Mouse (Mus musculus): ENCODE data around the gene Sh3d21.
"Not testable (repeated sequence)": the region's sequence is repeated elsewhere in the genome, so short reads cannot be mapped to it uniquely, and the experiment has no call there.

Sh3d21 gene

GRCm38 (mm10) chr4:126163067-126163659, at the start of gene Sh3d21:
Gene Sh3d21 (minus strand): TSS chr4:126163491.
- no peak for DNase-seq (ENCODE audit: low spot score)

- no peak for DNase-seq (ENCODE audit: low spot score)
Observed at GRCm38 (mm10) chr4:126207081-126207480, 43.8 kb upstream of the Sh3d21 start.

- DNase-seq (ENCODE audit: low spot score): no peak
Observed at GRCm38 (mm10) chr4:126205386-126205785, 42.1 kb upstream of the Sh3d21 start.

- DNase-seq (ENCODE audit: low spot score): no peak
Observed at GRCm38 (mm10) chr4:126204661-126205230, 41.5 kb upstream of the Sh3d21 start.

GRCm38 (mm10) chr4:126204016-126204415, 40.7 kb upstream of the Sh3d21 start:
- no peak for DNase-seq (ENCODE audit: low spot score)

- no peak for DNase-seq (ENCODE audit: low spot score)
Observed at GRCm38 (mm10) chr4:126203336-126203895, 40.1 kb upstream of the Sh3d21 start.

GRCm38 (mm10) chr4:126202303-126203181, 39.3 kb upstream of the Sh3d21 start, which contains the start of gene Thrap3:
Gene Thrap3 (minus strand): TSS chr4:126202760.
- DNase-seq (ENCODE audit: low spot score): peak; percentile 96

GRCm38 (mm10) chr4:126201514-126202302, 38.4 kb upstream of the Sh3d21 start:
- DNase-seq (ENCODE audit: low spot score): no peak

- no peak for DNase-seq (ENCODE audit: low spot score)
Observed at GRCm38 (mm10) chr4:126200656-126201055, 37.4 kb upstream of the Sh3d21 start.

GRCm38 (mm10) chr4:126200036-126200435, 36.7 kb upstream of the Sh3d21 start:
- DNase-seq (ENCODE audit: low spot score): no peak

GRCm38 (mm10) chr4:126199556-126199955, 36.3 kb upstream of the Sh3d21 start:
- DNase-seq (ENCODE audit: low spot score): no peak

GRCm38 (mm10) chr4:126197485-126197884, 34.2 kb upstream of the Sh3d21 start:
- DNase-seq (ENCODE audit: low spot score): no peak

GRCm38 (mm10) chr4:126194916-126195315, 31.6 kb upstream of the Sh3d21 start:
- no peak for DNase-seq (ENCODE audit: low spot score)

- DNase-seq (ENCODE audit: low spot score): no peak
Observed at GRCm38 (mm10) chr4:126194216-126194615, 30.9 kb upstream of the Sh3d21 start.

GRCm38 (mm10) chr4:126190636-126191035, 27.3 kb upstream of the Sh3d21 start:
- no peak for DNase-seq (ENCODE audit: low spot score)

GRCm38 (mm10) chr4:126187096-126187495, 23.8 kb upstream of the Sh3d21 start:
- no peak for DNase-seq (ENCODE audit: low spot score)

- DNase-seq (ENCODE audit: low spot score): no peak
Observed at GRCm38 (mm10) chr4:126183034-126183433, 19.7 kb upstream of the Sh3d21 start.

GRCm38 (mm10) chr4:126181170-126181957, 18.1 kb upstream of the Sh3d21 start:
- DNase-seq (ENCODE audit: low spot score): no peak

- DNase-seq (ENCODE audit: low spot score): not testable (repeated sequence)
Observed at GRCm38 (mm10) chr4:126175980-126176379, 12.7 kb upstream of the Sh3d21 start.

- DNase-seq (ENCODE audit: low spot score): no peak
Observed at GRCm38 (mm10) chr4:126173800-126174199, 10.5 kb upstream of the Sh3d21 start.

GRCm38 (mm10) chr4:126170737-126171136, 7.4 kb upstream of the Sh3d21 start:
- not testable (repeated sequence) for DNase-seq (ENCODE audit: low spot score)
